Mouse (Mus musculus) liver, embryonic 11.5 days (tissue): ENCODE measurements around the gene Dock2. TPM values are rescaled to one million over a fixed set of nuclear protein-coding genes. Genes with fewer than 3 reads are reported as not detected.

Source experiments
- ATAC-seq: fragments of 200-750 bp; cut with Nextera tagmentation; replicated peaks from 2 replicates; pipeline ENCODE4 v1.8.0; 2017; ENCODE audit warnings: moderate number of reproducible peaks, mild to moderate bottlenecking, moderate TSS enrichment, moderate library complexity; ENCODE audit not compliant: low FRiP score
- DNase-seq: peaks from one replicate; pipeline ENCODE4 v3.0.0-alpha.2; 2017; ENCODE audit warnings: low spot score
- H3K27ac ChIP-seq: fragments of 300-500 bp; sonication (generic); 2 replicates; pipeline ENCODE4 v1.5.1; 2014; ENCODE audit warnings: mild to moderate bottlenecking, low read depth, low read length, control low read depth
- H3K27me3 ChIP-seq: fragments of 300-500 bp; sonication (generic); replicated peaks from 2 replicates; pipeline ENCODE4 v1.6.1; 2014; ENCODE audit warnings: low read length, mixed read lengths; ENCODE audit not compliant: control insufficient read depth, insufficient read depth
- H3K36me3 ChIP-seq: fragments of 300-500 bp; sonication (generic); 2 replicates; pipeline ENCODE4 v1.6.1; 2014; ENCODE audit warnings: mild to moderate bottlenecking, low read length, moderate library complexity, mixed read lengths; ENCODE audit not compliant: control insufficient read depth, insufficient read depth
- H3K4me1 ChIP-seq: fragments of 300-500 bp; sonication (generic); replicated peaks from 2 replicates; pipeline ENCODE4 v1.6.1; 2014; ENCODE audit warnings: low read length, mixed read lengths; ENCODE audit not compliant: control insufficient read depth, insufficient read depth
- H3K4me2 ChIP-seq: fragments of 300-500 bp; sonication (generic); 2 replicates; pipeline ENCODE4 v1.6.1; 2014; ENCODE audit warnings: mild to moderate bottlenecking, control low read depth, moderate library complexity
- H3K4me3 ChIP-seq: fragments of 300-500 bp; sonication (generic); 2 replicates; pipeline ENCODE4 v1.5.1; 2014; ENCODE audit warnings: low read depth, low read length, control low read depth
- H3K9ac ChIP-seq: fragments of 300-500 bp; sonication (generic); 2 replicates; pipeline ENCODE4 v1.6.1; 2014; ENCODE audit warnings: low read depth, low read length, control low read depth
- H3K9me3 ChIP-seq: fragments of 300-500 bp; sonication (generic); 2 replicates; pipeline ENCODE4 v1.6.1; 2016; ENCODE audit warnings: low read length, inconsistent platforms, mixed read lengths; ENCODE audit not compliant: control insufficient read depth
- WGBS: fragments of 180-500 bp; shearing (Covaris S2); extraction: QIAGEN DNeasy Blood & Tissue Kit; methylation state at CpG from one replicate; pipeline ENCODE4 v1.1.7; 2014; 5-methylcytosine and 5-hydroxymethylcytosine counted together
- polyA plus RNA-seq: library from polyadenylated mRNA; unstranded; fragments of >200 nt; fragmentation: Nextera tagmentation; extraction: Ambion mirVana; gene quantifications from 2 replicates; pipeline ENCODE4 v1.2.1, GENCODE M21; 2014

Dock2 gene
- polyA plus RNA-seq, 1 experiment from 2014 or later, result 6.6 TPM

DNA sequence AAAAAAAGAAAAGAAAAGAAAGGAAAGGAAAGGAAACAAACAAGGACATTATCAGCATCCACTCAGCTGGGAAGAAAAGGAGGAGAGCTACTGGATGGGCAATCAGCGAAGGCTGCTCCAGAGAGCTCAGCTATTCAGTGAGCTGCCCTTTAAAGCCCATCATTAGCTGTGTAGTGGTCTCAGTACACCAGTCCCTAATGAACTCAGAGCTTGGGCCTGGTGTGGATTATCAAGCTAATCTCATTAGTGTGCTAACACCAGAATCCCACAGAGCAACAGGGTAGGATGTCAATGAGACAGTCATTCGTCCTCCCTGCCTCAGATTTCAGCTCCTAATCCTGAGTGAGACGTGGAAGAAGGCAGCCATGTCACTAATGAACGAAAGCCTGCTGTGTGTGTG is 493.4 kb downstream of the Dock2 start:
- Histone ChIP-seq H3K27ac (no peak overlapping the region), H3K4me3 (no peak overlapping the region), H3K36me3 (no peaks in the 10 kb centered on the region), H3K4me1 (no peaks in the 10 kb centered on the region), H3K27me3 (no peaks in the 10 kb centered on the region), H3K4me2 (no peak overlapping the region), H3K9me3 (no peaks in the 10 kb centered on the region), H3K9ac (no peak overlapping the region)
- WGBS, result 61% methylated on average over 4 of the region's 4 CpGs
- no peak for ATAC-seq
- no peak for DNase-seq

DNA sequence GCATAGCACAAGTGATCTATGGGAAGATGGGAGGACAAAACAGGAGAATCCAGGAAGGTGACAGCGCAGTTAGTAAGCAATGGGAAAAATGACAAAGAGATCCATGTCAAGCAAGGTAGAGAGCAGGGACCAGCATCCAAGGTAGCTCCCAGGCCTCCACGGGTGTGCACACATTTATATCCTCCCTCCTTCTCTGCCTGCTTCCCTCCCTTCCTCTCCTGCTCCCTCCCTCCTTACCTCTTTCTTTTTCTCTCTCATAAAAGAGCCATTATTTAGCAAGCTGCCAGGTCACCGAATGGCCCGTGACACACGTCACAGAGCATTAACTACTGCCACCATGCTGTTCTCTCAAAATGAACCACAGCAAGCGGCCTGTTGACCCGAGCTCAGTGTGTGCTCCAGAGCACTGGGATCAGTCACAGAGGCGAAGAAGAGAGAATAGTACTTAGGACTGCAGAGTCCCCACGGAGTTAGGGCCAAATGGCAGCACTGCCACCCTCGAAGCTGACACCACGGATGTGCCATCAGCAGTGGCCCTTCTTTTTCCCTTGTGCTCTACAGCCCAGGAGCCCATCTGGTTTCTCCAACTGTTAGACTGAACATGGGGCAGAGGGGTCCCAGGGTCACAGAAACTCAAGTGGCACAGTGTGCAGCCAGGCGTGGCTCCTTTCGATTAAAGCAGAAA is 499.4 kb downstream of the Dock2 start:
- Histone ChIP-seq H3K4me3 (no peak overlapping the region), H3K4me2 (no peak overlapping the region), H3K9ac (no peak overlapping the region), H3K36me3 (no peaks in the 10 kb centered on the region), H3K27me3 (no peaks in the 10 kb centered on the region), H3K4me1 (no peaks in the 10 kb centered on the region), H3K27ac (no peak overlapping the region), H3K9me3 (no peaks in the 10 kb centered on the region)
- no peak for ATAC-seq
- no peak for DNase-seq
- WGBS, result 63% methylated on average over 13 of the region's 13 CpGs

DNA sequence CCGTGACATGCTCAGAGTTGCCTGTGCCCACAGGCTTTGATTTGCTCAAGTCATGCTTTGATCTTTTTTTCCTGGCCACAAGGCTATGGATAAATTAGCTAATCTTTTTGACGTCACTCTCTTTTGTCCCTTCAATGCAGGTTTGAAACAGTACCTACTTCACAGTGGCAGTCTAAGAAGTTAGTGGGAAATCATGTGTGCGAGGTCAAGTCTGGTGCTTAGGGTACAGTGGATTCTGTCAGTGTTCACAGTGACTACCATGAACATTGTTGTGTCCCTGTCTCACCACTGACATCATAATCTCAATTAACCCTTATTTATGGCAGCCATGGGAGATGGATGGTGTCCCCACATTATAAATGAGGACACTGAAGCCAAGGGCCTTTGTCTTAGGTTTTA is 506.6 kb downstream of the Dock2 start:
- no peak for DNase-seq
- no peak overlapping the region for H3K4me3 ChIP-seq
- H3K27ac ChIP-seq, result no peak overlapping the region
- H3K9ac ChIP-seq, result no peak overlapping the region
- WGBS, result 73% methylated on average over 3 of the region's 3 CpGs
- no peaks in the 10 kb centered on the region for H3K27me3 ChIP-seq
- H3K4me1 ChIP-seq, result no peaks in the 10 kb centered on the region
- H3K36me3 ChIP-seq, result no peaks in the 10 kb centered on the region
- no peak overlapping the region for H3K4me2 ChIP-seq
- no peaks in the 10 kb centered on the region for H3K9me3 ChIP-seq
- no peak for ATAC-seq

DNA sequence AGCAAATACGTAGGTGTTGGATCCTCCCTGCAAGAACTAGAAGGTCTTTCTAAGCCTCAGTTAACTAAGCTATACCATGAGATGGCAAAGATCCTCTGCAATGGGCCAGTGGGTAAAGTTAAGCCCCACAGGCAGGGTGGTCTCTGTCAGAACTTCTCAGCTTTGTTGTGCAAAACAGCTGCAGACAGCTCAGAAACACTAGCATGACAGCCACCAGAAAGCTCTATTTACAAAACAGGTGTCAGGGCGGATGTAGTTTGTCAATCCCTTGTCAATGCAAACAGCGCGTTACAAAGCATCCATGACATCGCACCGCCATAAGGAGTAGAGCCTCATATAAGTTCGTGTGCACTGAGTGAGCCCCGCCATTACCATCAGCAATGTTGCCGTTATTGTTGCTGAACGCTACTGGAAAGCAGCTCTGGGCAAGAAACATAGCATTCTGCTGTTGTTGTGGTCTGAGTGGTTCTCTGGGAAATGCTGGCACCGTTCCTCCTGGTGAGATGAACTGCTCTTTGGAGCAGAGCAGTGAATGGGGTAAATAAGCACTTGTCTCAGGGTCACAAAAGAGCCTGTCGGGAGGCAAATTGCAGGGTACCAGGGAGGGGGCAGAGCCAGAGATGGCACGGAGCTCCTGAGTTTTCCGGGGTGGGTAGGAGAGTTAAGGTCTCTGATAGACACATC is 507.2 kb downstream of the Dock2 start:
- 83% methylated on average over 14 of the region's 14 CpGs for WGBS
- no peak overlapping the region for H3K9ac ChIP-seq

GRCm38 (mm10) chr11:34275941-34276340 is 507.8 kb downstream of the Dock2 start:
- Histone ChIP-seq H3K9me3 (no peaks in the 10 kb centered on the region), H3K4me3 (no peak overlapping the region), H3K27me3 (no peaks in the 10 kb centered on the region), H3K36me3 (no peaks in the 10 kb centered on the region), H3K4me2 (no peak overlapping the region), H3K9ac (no peak overlapping the region), H3K27ac (no peak overlapping the region), H3K4me1 (no peaks in the 10 kb centered on the region)
- WGBS, result 47% methylated on average over 2 of the region's 2 CpGs
- DNase-seq, result no peak
- no peak for ATAC-seq

More for the DNA sequence above, 507.2 kb downstream of the Dock2 start:
- Histone ChIP-seq H3K4me3 (no peak overlapping the region), H3K4me1 (no peaks in the 10 kb centered on the region), H3K27me3 (no peaks in the 10 kb centered on the region), H3K36me3 (no peaks in the 10 kb centered on the region), H3K9me3 (no peaks in the 10 kb centered on the region), H3K4me2 (no peak overlapping the region), H3K27ac (no peak overlapping the region)
- DNase-seq (no peak), ATAC-seq (no peak)

GRCm38 (mm10) chr11:34272016-34272415 is 511.7 kb downstream of the Dock2 start:
- Histone ChIP-seq H3K4me2 (no peak overlapping the region), H3K4me1 (no peaks in the 10 kb centered on the region), H3K27ac (no peak overlapping the region), H3K36me3 (no peaks in the 10 kb centered on the region), H3K9ac (no peak overlapping the region), H3K27me3 (no peaks in the 10 kb centered on the region), H3K9me3 (no peaks in the 10 kb centered on the region), H3K4me3 (no peak overlapping the region)
- WGBS, result 78% methylated on average over 10 of the region's 10 CpGs
- ATAC-seq (no peak), DNase-seq (no peak)

GRCm38 (mm10) chr11:34264099-34264498 is 519.6 kb downstream of the Dock2 start:
- Histone ChIP-seq H3K27me3 (no peaks in the 10 kb centered on the region), H3K4me1 (no peaks in the 10 kb centered on the region), H3K9ac (no peak overlapping the region), H3K4me2 (no peak overlapping the region), H3K36me3 (no peaks in the 10 kb centered on the region), H3K27ac (no peak overlapping the region), H3K9me3 (no peaks in the 10 kb centered on the region), H3K4me3 (no peak overlapping the region)
- DNase-seq (no peak), ATAC-seq (no peak)
- WGBS, result 94% methylated on average over 1 of the region's 1 CpGs

GRCm38 (mm10) chr11:34258849-34259469 is 524.7 kb downstream of the Dock2 start:
- no peak for DNase-seq
- 89% methylated on average over 12 of the region's 12 CpGs for WGBS
- no peaks in the 10 kb centered on the region for H3K27me3 ChIP-seq
- no peak for ATAC-seq
- no peak overlapping the region for H3K4me3 ChIP-seq
- no peak overlapping the region for H3K27ac ChIP-seq
- H3K9me3 ChIP-seq, result no peaks in the 10 kb centered on the region
- no peak overlapping the region for H3K4me2 ChIP-seq
- no peaks in the 10 kb centered on the region for H3K4me1 ChIP-seq
- no peak overlapping the region for H3K9ac ChIP-seq
- no peaks in the 10 kb centered on the region for H3K36me3 ChIP-seq
